Mouse (Mus musculus) thymus, adult 2 months (tissue): ENCODE results near the gene Rgs12. TPM values are rescaled to one million over a fixed set of nuclear protein-coding genes. Genes with fewer than 3 reads are reported as not detected.

Experiments
- DNase-seq: peaks from one replicate; pipeline ENCODE4 v3.0.0; 2021
- H3K27ac ChIP-seq: fragments of 200-500 bp; 2 replicates; pipeline ENCODE4 v1.5.1; 2012; ENCODE audit warnings: low read length, control low read depth; ENCODE audit not compliant: control insufficient read depth, insufficient read depth
- H3K27me3 ChIP-seq: fragments of 200-500 bp; 2 replicates; pipeline ENCODE4 v1.6.1; 2012; ENCODE audit warnings: mild to moderate bottlenecking, low read length, moderate library complexity, mixed read lengths; ENCODE audit not compliant: control insufficient read depth, insufficient read depth
- H3K36me3 ChIP-seq: fragments of 200-500 bp; 2 replicates; pipeline ENCODE4 v1.6.1; 2012; ENCODE audit warnings: mild to moderate bottlenecking, low read length, moderate library complexity; ENCODE audit not compliant: control insufficient read depth, insufficient read depth
- H3K4me1 ChIP-seq: fragments of 200-500 bp; replicated peaks from 2 replicates; pipeline ENCODE4 v1.6.1; 2012; ENCODE audit warnings: low read length; ENCODE audit not compliant: control insufficient read depth, insufficient read depth
- H3K4me3 ChIP-seq: fragments of 200-500 bp; 2 replicates; pipeline ENCODE4 v1.5.1; 2012; ENCODE audit warnings: mild to moderate bottlenecking, low read length, control low read depth, moderate library complexity; ENCODE audit not compliant: control insufficient read depth, insufficient read depth
- CTCF ChIP-seq: fragments of 200-500 bp; IDR thresholded peaks from 2 replicates; pipeline ENCODE4 v1.5.1; 2012; ENCODE audit warnings: mild to moderate bottlenecking, control low read depth, low read length, moderate library complexity, borderline replicate concordance; ENCODE audit not compliant: control insufficient read depth, poor library complexity, insufficient read depth; ENCODE audit errors: extremely low read depth
- POLR2A ChIP-seq: fragments of 200-500 bp; IDR thresholded peaks from 2 replicates; pipeline ENCODE4 v1.6.1; 2012; ENCODE audit warnings: mild to moderate bottlenecking, low read length, control low read depth, moderate library complexity; ENCODE audit not compliant: control insufficient read depth, poor library complexity, insufficient read depth; ENCODE audit errors: extremely low read depth
- WGBS: fragments of 180-500 bp; shearing (Covaris S2); methylation state at CpG from one replicate; pipeline ENCODE4 v1.1.7; 2018; 5-methylcytosine and 5-hydroxymethylcytosine counted together
- polyA plus RNA-seq: library from polyadenylated mRNA; depleted of rRNA; stranded (reverse); fragments of >200 nt; gene quantifications from 2 replicates; pipeline ENCODE4 v1.2.3, GENCODE M21; 2012

The Rgs12 gene
- polyA plus RNA-seq, 1 experiment: 51.7 TPM

GRCm38 (mm10) chr5:34922531-34922930 is 26.7 kb upstream of the Rgs12 start:
- no peaks in the 10 kb centered on the region for H3K36me3 ChIP-seq
- no peaks in the 10 kb centered on the region for H3K27me3 ChIP-seq
- no peak overlapping the region for H3K27ac ChIP-seq
- TF ChIP-seq CTCF (no peak), POLR2A (no peak)
- WGBS: 90% methylated on average over 6 of the region's 6 CpGs
- H3K4me1 ChIP-seq: no peaks in the 10 kb centered on the region
- H3K4me3 ChIP-seq: no peak overlapping the region
- DNase-seq: no peak

- no peak overlapping the region for H3K4me3 ChIP-seq
- no peak overlapping the region for H3K27ac ChIP-seq
- no peaks in the 10 kb centered on the region for H3K36me3 ChIP-seq
- H3K4me1 ChIP-seq: no peaks in the 10 kb centered on the region
- no peak for DNase-seq
- TF ChIP-seq POLR2A (no peak), CTCF (no peak)
- no peaks in the 10 kb centered on the region for H3K27me3 ChIP-seq
- 94% methylated on average over 4 of the region's 4 CpGs for WGBS
Observed at GRCm38 (mm10) chr5:34923920-34924319, 25.3 kb upstream of the Rgs12 start.

DNA sequence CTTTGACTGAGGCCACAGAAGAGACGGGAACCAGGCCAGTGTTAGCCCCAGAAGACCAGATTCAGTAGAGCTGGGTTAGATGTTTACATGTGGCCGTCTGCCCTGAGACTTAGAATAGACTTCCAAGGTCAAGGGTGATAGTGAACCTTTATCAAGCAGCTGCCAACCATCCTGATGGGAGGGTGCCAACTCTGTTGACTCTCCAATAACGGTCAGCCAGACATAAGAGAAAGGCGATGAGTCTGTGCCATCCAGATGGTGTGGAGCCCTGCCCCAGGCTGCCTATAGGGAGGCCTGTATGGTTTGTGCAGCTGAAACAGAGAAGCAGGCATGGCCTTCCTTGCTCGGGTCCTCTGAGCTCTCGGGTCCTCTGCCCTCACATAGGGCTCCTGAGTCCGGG is 24.7 kb upstream of the Rgs12 start:
- WGBS: 93% methylated on average over 7 of the region's 7 CpGs
- H3K4me1 ChIP-seq: no peaks in the 10 kb centered on the region

DNA sequence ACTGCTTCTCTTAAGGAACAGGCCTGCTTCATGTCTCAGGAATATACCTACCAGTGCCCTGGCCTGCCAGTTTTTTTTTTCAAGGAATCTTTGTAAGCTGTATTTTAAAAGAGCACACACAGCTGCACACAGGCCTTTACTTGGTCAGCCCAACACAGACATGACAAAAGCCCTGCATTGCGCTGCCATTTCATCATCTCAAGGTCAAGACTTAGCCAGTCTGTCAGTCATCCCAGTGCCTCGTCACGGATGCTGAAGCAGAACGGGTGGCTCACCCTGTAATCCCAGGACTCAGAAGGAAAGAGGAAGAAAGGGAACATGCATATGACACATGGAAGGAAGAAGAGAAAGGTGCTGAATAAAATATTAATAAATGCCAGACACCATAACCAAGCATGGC is 21.6 kb upstream of the Rgs12 start:
- Histone ChIP-seq H3K36me3 (no peaks in the 10 kb centered on the region), H3K27me3 (no peaks in the 10 kb centered on the region), H3K4me3 (no peak overlapping the region), H3K27ac (no peak overlapping the region), H3K4me1 (no peaks in the 10 kb centered on the region)
- no peak for DNase-seq
- WGBS: 95% methylated on average over 4 of the region's 4 CpGs
- TF ChIP-seq CTCF: no peak
- no peak for TF ChIP-seq POLR2A

More for the DNA sequence above, 24.7 kb upstream of the Rgs12 start:
- Histone ChIP-seq H3K27ac (no peak overlapping the region), H3K27me3 (no peaks in the 10 kb centered on the region), H3K36me3 (no peaks in the 10 kb centered on the region), H3K4me3 (no peak overlapping the region)
- no peak for TF ChIP-seq POLR2A
- TF ChIP-seq CTCF: no peak
- no peak for DNase-seq

DNA sequence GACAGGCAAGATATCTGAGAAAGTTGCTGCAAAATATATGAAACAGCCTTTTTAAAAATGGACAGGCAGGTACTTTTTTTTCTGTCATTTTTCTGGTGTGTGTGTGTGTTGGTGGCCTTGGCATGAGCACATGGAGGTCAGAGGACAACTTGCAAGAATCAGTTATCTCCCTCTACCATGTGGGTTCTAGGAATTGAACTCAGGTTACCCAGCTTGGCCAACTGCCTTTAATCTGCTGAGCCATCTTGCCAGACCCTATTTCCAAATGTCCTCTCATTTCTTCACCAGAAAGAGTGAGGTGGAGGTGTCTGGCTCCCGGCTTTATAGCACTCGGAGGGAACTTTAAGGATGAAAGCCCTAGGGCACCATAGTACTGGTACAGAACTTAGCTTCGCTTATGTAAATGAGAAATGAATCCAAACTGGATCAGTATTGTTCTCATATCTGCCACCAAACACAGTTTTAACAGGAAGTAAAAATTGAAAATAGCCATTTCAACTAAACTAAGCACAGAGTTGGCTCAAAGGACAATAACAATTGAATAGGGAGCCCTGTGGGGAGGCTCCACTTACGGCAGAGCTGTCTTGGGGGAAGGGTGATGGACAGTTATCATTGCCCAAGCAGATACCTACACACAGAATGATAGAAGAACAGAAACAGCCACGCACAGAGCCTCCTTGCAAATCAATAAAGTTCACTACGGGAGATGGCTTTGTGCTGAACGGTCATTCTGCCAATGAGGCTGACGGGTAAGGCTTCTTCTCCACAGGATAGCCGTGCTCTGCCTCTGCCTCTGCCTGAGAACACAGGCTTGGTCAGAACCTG is 18.9 kb upstream of the Rgs12 start:
- WGBS: 98% methylated on average over 9 of the region's 9 CpGs
- DNase-seq: no peak
- no peaks in the 10 kb centered on the region for H3K4me1 ChIP-seq
- H3K4me3 ChIP-seq: no peak overlapping the region
- H3K36me3 ChIP-seq: no peaks in the 10 kb centered on the region
- H3K27ac ChIP-seq: no peak overlapping the region
- TF ChIP-seq POLR2A: no peak
- TF ChIP-seq CTCF: no peak
- H3K27me3 ChIP-seq: no peaks in the 10 kb centered on the region

DNA sequence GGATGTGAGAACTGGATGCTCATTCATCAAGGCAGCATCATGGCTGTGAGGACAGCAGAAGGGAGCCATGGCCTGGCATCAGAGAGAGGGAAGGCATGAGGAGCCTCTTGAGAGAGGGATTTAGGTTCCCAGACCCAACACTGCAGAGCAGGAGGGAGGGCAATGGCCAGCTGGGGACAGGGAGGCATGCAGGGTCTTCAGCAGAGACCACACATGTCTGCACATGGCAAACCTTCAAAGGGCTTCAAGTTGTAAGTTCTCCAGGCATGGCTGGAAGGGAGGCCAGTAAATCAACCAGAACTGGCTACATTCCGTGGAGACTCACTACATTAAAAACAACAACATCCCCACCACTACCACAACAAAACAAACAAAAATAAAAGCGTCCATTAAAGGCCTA is 18.2 kb upstream of the Rgs12 start:
- TF ChIP-seq POLR2A (no peak), CTCF (no peak)
- Histone ChIP-seq H3K27me3 (no peaks in the 10 kb centered on the region), H3K4me1 (no peaks in the 10 kb centered on the region), H3K36me3 (no peaks in the 10 kb centered on the region), H3K27ac (no peak overlapping the region), H3K4me3 (no peak overlapping the region)
- WGBS: 91% methylated on average over 2 of the region's 2 CpGs
- DNase-seq: no peak
